Mouse (Mus musculus): ENCODE measurements around the gene Foxd4.

The Foxd4 gene

GRCm38 (mm10) chr19:24900581-24901220, at the start of gene Foxd4:
TSS of gene Foxd4 (minus strand) at chr19:24901197.
- no peak for DNase-seq (ENCODE audit: low spot score)

GRCm38 (mm10) chr19:24945521-24946262, 44.7 kb upstream of the Foxd4 start:
- no peak for DNase-seq (ENCODE audit: low spot score)

GRCm38 (mm10) chr19:24937084-24937483, 36.1 kb upstream of the Foxd4 start:
- DNase-seq (ENCODE audit: low spot score): no peak

DNA sequence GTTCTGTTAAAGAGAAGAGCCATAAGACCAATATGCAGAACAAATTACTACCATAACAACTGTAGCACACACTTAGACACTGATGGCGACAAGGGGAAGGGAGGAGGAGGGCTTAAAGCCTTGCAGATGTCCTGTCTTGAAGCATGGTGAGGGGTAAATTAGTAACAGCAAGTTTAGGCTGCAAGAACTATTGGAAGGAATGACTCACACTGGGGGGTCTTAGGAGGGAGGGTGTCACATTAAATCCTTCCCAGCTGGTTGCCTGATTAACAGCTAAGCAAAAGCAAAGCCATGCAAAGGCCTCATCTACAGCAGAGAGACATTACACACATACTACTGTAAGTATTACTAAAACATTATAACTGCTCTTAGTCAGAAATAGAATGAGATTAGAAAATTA, 28.0 kb upstream of the Foxd4 start:
- no peak for DNase-seq (ENCODE audit: low spot score)

DNA sequence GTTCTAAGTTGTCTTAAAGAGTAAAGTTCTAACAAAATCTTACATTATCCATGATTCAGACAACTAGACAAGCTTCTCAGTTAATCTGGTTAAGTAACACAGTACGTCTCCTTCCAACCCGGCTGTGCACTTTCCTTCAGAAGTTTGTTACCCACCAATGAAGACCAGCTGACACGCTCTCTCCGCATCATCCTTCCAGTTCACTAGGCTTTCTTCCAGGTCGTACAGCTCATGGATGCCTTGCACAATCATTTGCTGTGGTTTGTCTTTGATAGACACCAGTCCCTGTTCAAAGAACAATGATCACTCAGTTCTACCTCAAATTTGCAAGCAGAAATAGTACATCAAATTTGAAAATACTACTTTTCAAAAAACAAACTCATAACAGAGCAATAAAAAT, 19.9 kb upstream of the Foxd4 start:
- no peak for DNase-seq (ENCODE audit: low spot score)

- no peak for DNase-seq (ENCODE audit: low spot score)
Observed at GRCm38 (mm10) chr19:24908385-24909155, 7.6 kb upstream of the Foxd4 start.

- no peak for DNase-seq (ENCODE audit: low spot score)
Observed at GRCm38 (mm10) chr19:24907655-24908054, 6.7 kb upstream of the Foxd4 start.

GRCm38 (mm10) chr19:24902821-24903220, 1.8 kb upstream of the Foxd4 start:
- DNase-seq (ENCODE audit: low spot score): no peak

DNA sequence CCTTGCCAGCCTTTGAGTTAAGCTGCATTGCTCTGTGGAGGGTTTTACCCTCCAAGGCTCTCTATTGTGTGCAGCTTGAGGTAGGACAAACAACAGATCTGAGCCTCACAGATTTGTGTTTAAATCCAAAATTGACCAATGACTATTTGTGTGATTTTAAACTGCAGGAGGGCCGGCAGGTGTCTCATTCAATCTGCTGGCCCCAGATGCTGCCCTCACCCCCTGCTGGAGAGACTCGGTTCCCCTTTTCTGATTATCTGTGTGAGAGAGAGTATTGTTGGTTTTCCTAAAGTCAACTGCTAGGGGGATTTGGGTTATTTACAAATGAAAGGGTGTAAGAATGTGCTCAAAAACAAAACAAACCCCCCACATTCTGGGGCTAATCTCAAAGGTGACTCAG, 1.3 kb upstream of the Foxd4 start:
- no peak for DNase-seq (ENCODE audit: low spot score)

DNA sequence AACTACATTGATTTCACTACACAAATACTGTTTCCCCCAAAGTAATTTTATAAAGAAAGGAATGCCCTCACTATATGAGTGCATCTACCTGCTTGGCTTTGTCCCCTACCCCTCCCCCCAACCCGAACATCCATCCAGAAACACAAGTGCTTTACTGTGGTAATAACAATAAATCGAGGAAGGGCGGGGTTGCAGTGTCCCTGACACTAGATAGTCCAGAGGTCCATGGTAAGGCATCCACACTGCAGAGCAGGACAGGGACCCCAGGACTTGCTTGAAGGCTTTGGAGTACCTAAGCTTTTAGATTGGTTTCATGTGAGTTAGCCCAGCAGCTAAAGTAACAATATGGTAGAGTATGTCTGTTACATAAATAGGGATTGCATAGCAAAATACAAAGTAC, 669 bp upstream of the Foxd4 start:
- no peak for DNase-seq (ENCODE audit: low spot score)

DNA sequence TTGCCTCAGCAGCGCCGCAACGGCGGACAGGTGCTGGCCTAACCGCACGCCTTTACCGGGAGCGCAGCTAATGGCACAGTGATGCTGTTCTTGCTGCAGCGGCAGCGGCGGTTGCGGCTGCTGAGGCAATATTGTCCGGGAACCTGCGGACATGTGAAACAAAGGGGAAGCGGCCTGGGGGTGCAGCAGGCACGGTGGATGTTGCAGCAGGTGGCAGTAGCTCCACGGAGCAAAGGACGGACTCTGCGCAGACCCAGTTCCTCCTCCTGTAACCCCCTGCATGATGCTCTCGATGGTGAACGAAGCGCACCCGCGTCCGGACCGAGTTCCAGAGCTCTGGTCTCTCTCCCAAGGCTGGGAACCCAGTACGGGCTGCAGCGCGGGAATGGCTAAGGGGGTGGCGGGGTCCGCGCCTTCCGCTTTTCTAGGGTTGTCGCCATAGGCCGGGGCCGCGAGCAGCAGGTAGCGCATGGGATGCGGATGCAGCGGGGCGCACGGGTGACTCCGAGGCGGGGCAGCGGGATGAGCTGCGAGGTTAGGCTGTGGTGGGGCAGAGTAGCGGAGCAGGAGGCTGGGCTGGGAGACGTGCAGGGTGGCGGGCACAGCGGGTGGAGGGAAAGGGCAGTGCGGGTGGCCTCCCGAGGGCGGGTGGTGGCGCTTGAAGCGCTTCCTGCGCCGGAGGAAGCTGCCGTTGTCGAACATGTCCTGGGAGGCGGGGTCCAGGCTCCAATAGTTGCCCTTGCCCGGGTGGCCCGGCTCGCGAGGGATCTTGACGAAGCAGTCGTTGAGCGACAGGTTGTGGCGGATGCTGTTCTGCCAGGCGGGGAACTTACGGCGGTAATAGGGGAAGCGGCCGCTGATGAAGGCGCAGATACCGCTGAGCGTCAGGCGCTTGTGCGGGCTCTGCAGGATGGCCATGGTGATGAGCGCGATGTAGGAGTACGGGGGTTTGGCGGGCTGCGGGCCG, 1.1 kb downstream of the Foxd4 start:
- no peak for DNase-seq (ENCODE audit: low spot score)

DNA sequence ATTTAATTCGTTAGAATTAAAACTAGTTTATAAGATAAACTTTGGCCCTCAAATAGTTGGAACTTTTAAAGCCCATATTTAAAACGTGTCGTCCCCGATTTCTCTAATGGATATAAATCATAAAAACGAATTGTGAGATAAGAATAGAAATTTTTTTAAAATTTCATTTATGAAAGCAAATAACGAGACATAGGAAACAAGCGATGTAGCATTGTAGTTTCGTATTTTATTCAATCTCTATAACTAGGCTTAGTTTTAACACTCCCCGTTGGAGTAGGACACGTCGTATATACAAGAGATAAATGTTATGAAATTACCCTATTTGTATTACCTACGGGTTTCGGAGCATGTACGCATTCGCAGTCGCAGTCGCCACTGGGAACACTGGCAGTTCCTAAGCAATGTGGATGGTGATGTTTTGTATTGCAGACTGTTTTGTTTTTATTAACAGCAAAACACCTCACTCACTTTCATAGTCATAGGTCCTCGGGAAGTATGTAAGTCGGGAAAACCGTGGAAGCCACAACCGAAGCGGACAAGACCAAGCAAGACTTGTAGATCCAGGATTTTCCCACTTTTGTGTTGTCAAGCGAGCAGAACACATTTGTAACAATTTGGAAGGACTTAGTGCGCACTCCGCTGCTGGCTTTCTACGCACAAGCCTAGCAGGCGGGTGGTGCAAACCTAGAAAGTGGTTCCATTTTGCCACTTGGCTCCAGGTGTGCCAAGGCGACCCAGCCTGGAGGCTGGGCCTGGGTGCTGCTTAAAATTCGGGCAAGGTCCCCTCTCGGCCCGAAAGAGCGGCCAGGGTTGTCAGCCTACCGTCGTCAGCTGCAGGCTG, 2.0 kb downstream of the Foxd4 start:
- DNase-seq (ENCODE audit: low spot score): no peak

- no peak for DNase-seq (ENCODE audit: low spot score)
Observed at GRCm38 (mm10) chr19:24897896-24898736, 2.9 kb downstream of the Foxd4 start.

- no peak for DNase-seq (ENCODE audit: low spot score)
Observed at GRCm38 (mm10) chr19:24897006-24897895, 3.7 kb downstream of the Foxd4 start.

DNA sequence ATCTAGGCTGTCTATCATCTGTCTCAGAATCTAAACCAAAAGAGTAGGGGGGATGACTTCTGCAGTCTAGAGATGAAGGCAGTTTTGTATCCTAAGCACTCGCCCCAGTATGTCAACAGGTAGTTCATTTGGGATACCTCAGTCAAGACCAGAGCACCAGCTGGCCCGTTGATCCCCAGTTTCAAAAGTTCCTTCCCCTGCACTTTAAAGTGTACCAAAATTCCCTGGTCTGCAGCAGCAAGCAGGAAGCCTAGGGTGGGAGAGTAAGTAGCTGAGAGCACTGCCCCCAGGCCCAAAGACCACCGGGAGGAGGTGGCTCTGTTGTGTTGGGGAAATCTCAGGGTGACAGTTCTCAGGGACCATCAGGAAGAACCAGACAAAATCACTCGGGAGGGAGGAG, 4.5 kb downstream of the Foxd4 start:
- no peak for DNase-seq (ENCODE audit: low spot score)

GRCm38 (mm10) chr19:24886888-24887287, 14.1 kb downstream of the Foxd4 start:
- DNase-seq (ENCODE audit: low spot score): no peak

- DNase-seq (ENCODE audit: low spot score): peak; percentile 39
Observed at GRCm38 (mm10) chr19:24885504-24885903, 15.5 kb downstream of the Foxd4 start.

GRCm38 (mm10) chr19:24881237-24881636, 19.8 kb downstream of the Foxd4 start:
- DNase-seq (ENCODE audit: low spot score): no peak
